Mouse (Mus musculus): ENCODE results near the gene Rptor.

DNA sequence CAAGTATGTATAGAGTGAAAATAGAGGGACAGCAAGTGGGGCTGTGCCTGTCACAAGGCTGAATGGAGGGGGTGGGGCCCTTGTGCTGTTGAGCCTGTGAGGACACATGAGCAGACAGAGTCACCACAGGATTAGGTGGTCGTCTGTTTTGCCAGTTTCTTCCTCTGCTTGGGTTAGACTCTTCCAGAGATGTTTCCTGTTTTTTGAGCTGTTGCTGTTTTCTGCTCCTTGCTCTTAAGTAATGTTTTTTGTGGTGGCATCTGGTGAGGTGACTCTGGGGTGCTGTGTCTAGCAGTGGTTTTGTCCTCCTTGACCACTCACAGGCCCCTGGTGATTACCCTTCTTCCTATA lies 90.2 kb downstream of the Rptor start:
- TF ChIP-seq EP300 (IDR thresholded peaks at IDR 0.05; ENCODE audit: low read depth) (no peak), CTCF (IDR thresholded peaks at IDR 0.05; ENCODE audit: low read depth) (no peak)
